Mouse (Mus musculus) kidney, postnatal 0 days (tissue): ENCODE measurements at regions not wholly inside any gene's neighbourhood (a gene's known extent, or its start where the extent isn't known, plus 50 kb on each side); places are given as distances from the start of the nearest gene placed in this dataset.

Experiments used
- ATAC-seq: fragments of 200-750 bp; cut with Nextera tagmentation; replicated peaks from 2 replicates; pipeline ENCODE4 v1.8.0; 2017; ENCODE audit warnings: low read depth, moderate number of reproducible peaks, moderate TSS enrichment, moderate library complexity; ENCODE audit not compliant: low FRiP score
- DNase-seq: peaks from one replicate; pipeline ENCODE4 v3.0.0-alpha.2; 2016; ENCODE audit warnings: low spot score
- H3K27ac ChIP-seq: fragments of 300-500 bp; sonication (generic); 2 replicates; pipeline ENCODE4 v1.5.1; 2014; ENCODE audit warnings: mild to moderate bottlenecking
- H3K27me3 ChIP-seq: fragments of 300-500 bp; sonication (generic); 2 replicates; pipeline ENCODE4 v1.6.1; 2014; ENCODE audit warnings: low read length, mixed read lengths; ENCODE audit not compliant: insufficient read depth
- H3K36me3 ChIP-seq: fragments of 300-500 bp; sonication (generic); 2 replicates; pipeline ENCODE4 v1.6.1; 2014; ENCODE audit warnings: low read length, mixed read lengths; ENCODE audit not compliant: insufficient read depth
- H3K4me1 ChIP-seq: fragments of 300-500 bp; sonication (generic); replicated peaks from 2 replicates; pipeline ENCODE4 v1.6.1; 2014; ENCODE audit warnings: antibody characterized with exemption, low read length, mixed read lengths; ENCODE audit not compliant: insufficient read depth
- H3K4me2 ChIP-seq: fragments of 300-500 bp; sonication (generic); 2 replicates; pipeline ENCODE4 v1.6.1; 2014; ENCODE audit warnings: mild to moderate bottlenecking, low read length, moderate library complexity, mixed read lengths
- H3K4me3 ChIP-seq: fragments of 300-500 bp; sonication (generic); replicated peaks from 2 replicates; pipeline ENCODE4 v1.5.1; 2014; ENCODE audit warnings: low read depth, low read length
- H3K9ac ChIP-seq: fragments of 300-500 bp; sonication (generic); 2 replicates; pipeline ENCODE4 v1.6.1; 2014; ENCODE audit warnings: low read depth, low read length
- H3K9me3 ChIP-seq: fragments of 300-500 bp; sonication (generic); replicated peaks from 2 replicates; pipeline ENCODE4 v1.6.1; 2016; ENCODE audit warnings: low read length, inconsistent platforms, mixed read lengths
- CTCF ChIP-seq: IDR thresholded peaks from 2 replicates; pipeline ENCODE4 v1.5.1; 2016; ENCODE audit warnings: antibody characterized with exemption, low read depth, mild to moderate bottlenecking, moderate library complexity
- WGBS: fragments of 180-500 bp; shearing (Covaris S2); extraction: QIAGEN DNeasy Blood & Tissue Kit; methylation state at CpG from one replicate; pipeline ENCODE4 v1.1.7; 2014; 5-methylcytosine and 5-hydroxymethylcytosine counted together

DNA sequence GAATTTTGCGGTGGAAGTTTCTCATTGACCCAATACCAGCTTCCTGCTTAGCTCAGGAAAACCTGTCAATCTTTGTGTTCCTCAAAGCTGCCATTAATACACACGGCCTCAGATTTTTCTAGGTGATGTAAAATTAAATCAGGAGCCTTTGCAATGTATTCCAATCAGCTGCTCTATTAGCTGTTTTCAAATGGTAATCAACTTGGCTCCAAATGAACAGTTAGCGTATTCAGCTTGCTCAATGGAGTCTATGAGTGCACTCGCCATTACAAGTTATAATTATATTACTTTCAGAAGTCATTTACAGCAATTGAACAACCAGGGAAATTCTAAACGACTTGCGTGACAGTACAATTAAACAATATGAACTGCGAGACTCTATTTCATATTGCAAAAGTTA lies 97.6 kb upstream of the E2f7 start:
- Histone ChIP-seq H3K36me3 (no peaks in the 10 kb centered on the region), H3K9me3 (no peaks in the 10 kb centered on the region), H3K4me3 (no peak overlapping the region), H3K27ac (no peak overlapping the region), H3K4me1 (no peaks in the 10 kb centered on the region), H3K4me2 (no peak overlapping the region), H3K9ac (no peak overlapping the region), H3K27me3 (no peaks in the 10 kb centered on the region)
- 87% methylated on average over 7 of the region's 7 CpGs for WGBS
- no peak for DNase-seq
- no peak for TF ChIP-seq CTCF
- ATAC-seq, result no peak

DNA sequence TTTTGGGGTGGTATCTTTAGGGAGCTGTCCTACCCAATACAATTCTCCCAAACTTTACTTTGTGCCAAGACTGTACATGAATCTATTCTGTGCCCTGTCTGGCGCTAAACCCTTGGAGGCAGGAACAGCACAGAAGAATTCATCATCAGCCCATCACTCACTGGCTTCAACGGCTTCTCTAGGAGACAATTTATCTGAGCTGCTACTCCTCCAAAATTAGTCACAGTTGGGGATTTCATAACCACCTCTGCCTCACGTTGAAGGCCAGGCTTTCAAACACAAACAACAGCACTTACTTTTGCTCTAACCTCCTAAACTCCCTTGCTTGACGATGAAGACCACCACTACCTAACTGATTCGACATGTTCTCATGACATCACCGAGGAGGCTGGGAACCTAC lies 95.1 kb upstream of the E2f7 start:
- H3K4me1 ChIP-seq, result no peaks in the 10 kb centered on the region
- ATAC-seq (no peak), DNase-seq (no peak)
- WGBS, result 69% methylated on average over 6 of the region's 6 CpGs
- no peak overlapping the region for H3K4me2 ChIP-seq
- H3K4me3 ChIP-seq, result no peak overlapping the region
- H3K27ac ChIP-seq, result no peak overlapping the region
- H3K36me3 ChIP-seq, result no peaks in the 10 kb centered on the region
- no peak for TF ChIP-seq CTCF
- no peaks in the 10 kb centered on the region for H3K9me3 ChIP-seq
- no peak overlapping the region for H3K9ac ChIP-seq
- H3K27me3 ChIP-seq, result no peaks in the 10 kb centered on the region

DNA sequence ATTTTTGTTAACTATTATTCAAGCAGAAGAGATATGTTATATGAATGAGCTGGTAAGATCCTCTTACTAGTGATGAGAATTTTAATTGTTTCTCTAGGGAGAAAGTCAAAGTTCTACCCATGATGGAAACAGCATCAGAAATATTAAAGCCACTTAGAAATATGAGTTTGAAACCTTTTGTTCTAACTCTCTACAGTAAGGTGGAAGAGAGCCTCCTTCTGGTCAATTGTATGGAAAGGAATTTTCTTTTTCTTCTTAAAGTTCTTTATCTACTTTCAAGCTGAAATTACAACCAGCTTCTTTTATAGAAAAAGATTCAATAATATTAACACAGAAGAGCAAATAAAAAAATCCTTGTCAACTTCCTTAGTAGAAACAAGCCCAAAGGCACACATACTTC lies 94.4 kb upstream of the E2f7 start:
- ATAC-seq, result no peak
- TF ChIP-seq CTCF, result peak; percentile 51; the same call in 1 of the 2 replicates
- Histone ChIP-seq H3K4me1 (no peaks in the 10 kb centered on the region), H3K27me3 (no peaks in the 10 kb centered on the region), H3K9ac (no peak overlapping the region), H3K4me3 (no peak overlapping the region), H3K4me2 (no peak overlapping the region), H3K36me3 (no peaks in the 10 kb centered on the region), H3K9me3 (no peaks in the 10 kb centered on the region), H3K27ac (no peak overlapping the region)
- DNase-seq, result peak; percentile 29

DNA sequence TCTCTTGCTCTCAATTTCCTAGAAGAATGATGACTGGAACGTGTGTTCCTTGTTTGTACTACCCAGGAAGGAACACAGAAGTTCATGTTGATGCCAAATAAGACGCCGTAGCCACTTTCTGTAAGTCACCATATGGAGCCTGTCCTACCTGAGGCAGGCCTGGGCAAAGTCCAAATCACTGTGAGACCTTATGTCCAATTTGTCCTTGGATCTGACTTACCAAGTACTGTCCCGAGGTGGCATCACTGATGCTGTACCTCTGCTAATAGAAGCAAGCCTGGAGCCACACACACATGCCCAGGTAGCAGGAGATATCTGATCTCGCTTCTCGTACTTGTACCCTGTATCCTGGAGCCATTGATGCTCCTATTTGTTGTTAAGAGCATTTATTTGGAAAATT lies 91.2 kb upstream of the E2f7 start:
- no peak for ATAC-seq
- H3K27me3 ChIP-seq, result no peaks in the 10 kb centered on the region
- no peaks in the 10 kb centered on the region for H3K9me3 ChIP-seq
- no peaks in the 10 kb centered on the region for H3K36me3 ChIP-seq
- DNase-seq, result no peak
- H3K4me2 ChIP-seq, result no peak overlapping the region
- H3K4me1 ChIP-seq, result no peaks in the 10 kb centered on the region
- WGBS, result 84% methylated on average over 6 of the region's 6 CpGs
- H3K27ac ChIP-seq, result no peak overlapping the region
- no peak overlapping the region for H3K9ac ChIP-seq
- TF ChIP-seq CTCF, result no peak
- no peak overlapping the region for H3K4me3 ChIP-seq

DNA sequence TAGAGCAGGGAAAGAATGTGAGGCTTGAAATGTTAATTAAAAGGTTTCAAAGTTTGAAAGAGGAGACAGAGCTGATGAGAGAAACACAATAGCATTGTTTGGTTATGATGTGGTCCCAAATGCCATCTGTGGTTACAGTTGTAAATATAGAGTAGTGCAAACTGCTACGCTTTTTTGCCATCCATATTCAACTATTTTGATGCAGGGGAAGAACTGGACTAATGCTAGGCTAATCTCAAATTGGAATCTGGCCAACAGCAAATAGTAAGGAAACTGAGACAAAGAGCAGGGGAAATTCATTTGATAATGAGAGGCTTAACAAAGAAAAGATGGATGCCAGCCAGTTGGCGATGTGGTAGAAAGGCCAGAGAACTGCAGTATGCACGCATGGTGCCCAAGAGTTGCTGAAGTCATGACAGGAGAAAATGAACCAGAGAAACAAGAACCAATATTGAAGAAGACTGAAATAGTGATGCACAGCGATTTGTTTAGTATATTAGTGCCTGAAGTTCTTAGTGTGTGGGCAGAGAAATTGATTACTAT lies 87.0 kb upstream of the E2f7 start:
- H3K9ac ChIP-seq, result no peak overlapping the region
- no peak overlapping the region for H3K4me3 ChIP-seq
- TF ChIP-seq CTCF, result no peak
- H3K4me2 ChIP-seq, result no peak overlapping the region
- 86% methylated on average over 4 of the region's 4 CpGs for WGBS
- no peaks in the 10 kb centered on the region for H3K36me3 ChIP-seq
- H3K27ac ChIP-seq, result no peak overlapping the region
- DNase-seq, result no peak
- no peaks in the 10 kb centered on the region for H3K4me1 ChIP-seq
- no peaks in the 10 kb centered on the region for H3K9me3 ChIP-seq
- no peak for ATAC-seq
- no peaks in the 10 kb centered on the region for H3K27me3 ChIP-seq

DNA sequence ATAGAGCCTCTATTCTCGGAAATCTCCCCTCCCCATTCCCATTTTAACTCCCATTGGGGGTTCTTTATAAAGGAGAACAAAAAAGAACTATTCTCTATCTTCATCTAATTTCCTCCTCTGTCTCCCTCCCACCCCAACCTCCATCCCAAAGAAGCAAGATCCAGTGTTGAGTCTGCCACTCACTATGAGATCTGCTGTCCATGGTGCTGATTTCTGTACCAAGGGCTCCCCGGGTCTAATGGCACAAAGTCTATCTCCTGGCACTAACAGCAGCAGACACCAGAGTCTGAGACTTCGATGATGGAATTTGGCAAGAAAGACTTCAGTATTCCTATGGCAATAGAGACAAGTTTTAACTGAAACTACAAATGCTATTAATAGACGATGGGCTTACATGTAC lies 68.7 kb upstream of the E2f7 start:
- no peak overlapping the region for H3K4me3 ChIP-seq
- H3K9ac ChIP-seq, result no peak overlapping the region
- no peaks in the 10 kb centered on the region for H3K9me3 ChIP-seq
- H3K27me3 ChIP-seq, result no peaks in the 10 kb centered on the region
- no peak for TF ChIP-seq CTCF
- 62% methylated on average over 4 of the region's 4 CpGs for WGBS
- ATAC-seq (0 out of 2 replicates have a peak, but pooled peaks have one; percentile 66), DNase-seq (peak; percentile 80)
- no peak overlapping the region for H3K27ac ChIP-seq
- H3K4me1 ChIP-seq, result no peaks in the 10 kb centered on the region
- no peak overlapping the region for H3K4me2 ChIP-seq
- no peaks in the 10 kb centered on the region for H3K36me3 ChIP-seq
